Mouse (Mus musculus) testis, adult 2 months (tissue): ENCODE measurements around the gene Ptpn14.

ENCODE experiments used
- CTCF ChIP-seq: fragments of 200-500 bp; IDR thresholded peaks from 2 replicates; pipeline ENCODE4 v1.5.1; 2012; ENCODE audit warnings: low read depth, mild to moderate bottlenecking, inconsistent platforms, low read length, moderate library complexity; ENCODE audit not compliant: control insufficient read depth, insufficient read depth, insufficient replicate concordance
- POLR2A ChIP-seq: fragments of 200-500 bp; IDR thresholded peaks from 2 replicates; pipeline ENCODE4 v1.6.1; 2012; ENCODE audit warnings: low read depth, mild to moderate bottlenecking, inconsistent platforms, low read length, moderate library complexity; ENCODE audit not compliant: control insufficient read depth

DNA sequence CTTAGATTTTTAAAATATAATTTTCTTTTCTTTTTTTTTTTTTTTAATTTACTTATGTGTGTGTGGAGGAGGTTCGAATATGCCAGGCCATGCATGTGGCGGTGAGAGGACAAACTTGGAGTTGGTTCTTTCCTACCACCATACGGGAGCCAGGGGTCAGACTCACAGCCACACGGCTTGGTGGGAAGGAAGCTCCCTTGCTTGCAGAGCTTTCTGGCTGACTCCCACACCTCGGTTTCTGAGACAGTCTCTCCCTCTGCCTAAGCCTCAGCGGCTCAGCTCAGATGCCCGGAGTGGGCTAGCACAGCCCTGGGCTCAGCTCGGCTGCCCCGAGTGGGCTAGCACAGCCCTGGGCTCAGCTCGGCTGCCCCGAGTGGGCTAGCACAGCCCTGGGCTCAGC, 10.5 kb upstream of the Ptpn14 start:
- TF ChIP-seq POLR2A, result no peak
- no peak for TF ChIP-seq CTCF
